25 mouse cellular contexts compared by ENCODE assay signal in the genomic region with DNA sequence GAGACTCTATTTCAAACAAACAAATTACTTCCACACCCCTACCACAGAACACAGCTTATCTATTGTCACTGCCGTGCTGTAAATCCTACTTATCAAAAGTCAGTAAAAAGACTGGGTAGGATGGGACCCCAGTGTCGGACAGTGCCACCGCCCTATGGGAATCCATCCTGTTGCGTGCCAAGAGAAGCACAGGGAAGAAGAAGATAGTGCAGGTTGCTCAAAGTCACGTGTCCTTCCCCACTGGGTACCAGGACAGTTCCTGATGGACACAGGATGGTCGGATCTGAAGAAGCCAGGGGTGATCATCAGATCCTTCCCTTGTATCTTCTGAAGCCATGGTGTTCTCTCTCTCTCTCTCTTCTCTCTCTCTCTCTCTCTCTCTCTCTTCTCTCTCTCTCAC. TPM values are rescaled to one million over a fixed set of nuclear protein-coding genes. Genes with fewer than 3 reads are reported as not detected.
DNase-seq lines count a peak whose midpoint lies in the region; ATAC-seq and TF ChIP-seq lines count a peak whose summit lies in the region.
"Had no signal": no experiment of that assay in that cellular context is flagged by ENCODE, and none has a peak within 500 bp of the region (broad histone marks: within the 10 kb centered on the region; RNA-seq: fewer than 3 reads in every experiment).

No protein-coding gene starts in this region.

- DNase-seq in liver, embryonic 13.5 days: no peak
- DNase-seq in liver, embryonic 11.5 days (ENCODE audit: low spot score): no peak
- peak; percentile 55 for DNase-seq in MEL (ENCODE audit: low read depth, low spot score)
- DNase-seq in cerebellum, adult 9-10 months: no peak
- DNase-seq in frontal cortex, postnatal 25 days (ENCODE audit: low spot score in 2 of 2): no peak
- DNase-seq: adrenal gland, adult 8-10 months; adrenal gland, postnatal 14 days; adrenal gland, postnatal 36 days; cerebellum, adult 11 months; cerebellum, adult 18-20 months; cerebellum, adult 8-10 months; cerebellum, postnatal 10 days; cerebellum, postnatal 25 days; forebrain, postnatal 0 days had no signal

- H3K9ac ChIP-seq in liver, embryonic 13.5 days: no peak overlapping the region
- H3K9ac ChIP-seq in liver, embryonic 11.5 days (ENCODE audit: low read depth, low read length): no peak overlapping the region
- no peak overlapping the region for H3K9ac ChIP-seq in MEL (ENCODE audit: control insufficient read depth, low read depth, low read length, poor library complexity, severe bottlenecking)
- H3K9ac ChIP-seq: embryonic facial prominence, embryonic 12.5 days; forebrain, embryonic 13.5 days; forebrain, embryonic 15.5 days; forebrain, postnatal 0 days had no signal

- H3K4me1 ChIP-seq in liver, embryonic 13.5 days (replicated peaks): peaks cover 66% of the 10 kb centered on the region
- H3K4me1 ChIP-seq in liver, embryonic 11.5 days (replicated peaks; ENCODE audit: control insufficient read depth, insufficient read depth, low read length): peaks cover 29% of the 10 kb centered on the region
- H3K4me1 ChIP-seq in MEL (ENCODE audit: control insufficient read depth in 1 of 2, insufficient read depth in 2 of 2, low read length in 2 of 2): peaks cover 24 to 45% of the 10 kb centered on the region in 2 experiments
- H3K4me1 ChIP-seq in bone marrow macrophage, adult 2 months (ENCODE audit: control insufficient read depth, insufficient read depth, low read length): peaks cover 41% of the 10 kb centered on the region

- ATAC-seq in liver, embryonic 13.5 days (ENCODE audit: low read depth): no peak
- no peak for ATAC-seq in liver, embryonic 11.5 days (replicated peaks; ENCODE audit: low FRiP score)
- ATAC-seq: activated CD4-positive, CD25-positive, alpha-beta regulatory T cell, adult 4 months; forebrain, embryonic 13.5 days; forebrain, embryonic 15.5 days; forebrain, postnatal 0 days; Patski had no signal

- no peaks in the 10 kb centered on the region for H3K27me3 ChIP-seq in liver, embryonic 13.5 days
- H3K27me3 ChIP-seq in liver, embryonic 11.5 days (replicated peaks; ENCODE audit: control insufficient read depth, insufficient read depth, low read length): no peaks in the 10 kb centered on the region
- no peaks in the 10 kb centered on the region for H3K27me3 ChIP-seq in MEL (ENCODE audit: control insufficient read depth in 1 of 2, insufficient read depth in 2 of 2, low read length in 2 of 2)
- H3K27me3 ChIP-seq: embryonic facial prominence, embryonic 12.5 days; forebrain, embryonic 15.5 days; Patski had no signal

- peaks cover 9% of the 10 kb centered on the region for H3K79me2 ChIP-seq in MEL (ENCODE audit: control insufficient read depth, insufficient read depth, low read length, poor library complexity)

- no peaks in the 10 kb centered on the region for H3K9me3 ChIP-seq in liver, embryonic 13.5 days (replicated peaks)
- no peaks in the 10 kb centered on the region for H3K9me3 ChIP-seq in liver, embryonic 11.5 days (ENCODE audit: control insufficient read depth, low read length)
- no peaks in the 10 kb centered on the region for H3K9me3 ChIP-seq in MEL (replicated peaks; ENCODE audit: insufficient read depth, low read length)
- H3K9me3 ChIP-seq: embryonic facial prominence, embryonic 10.5 days; embryonic facial prominence, embryonic 12.5 days; forebrain, embryonic 13.5 days; forebrain, embryonic 15.5 days had no signal

- 29% methylated on average over 6 of the region's 6 CpGs for WGBS in liver, embryonic 13.5 days (ENCODE audit: insufficient replicate concordance)
- WGBS in liver, embryonic 11.5 days: 53% methylated on average over 6 of the region's 6 CpGs

- H3K27ac ChIP-seq in liver, embryonic 13.5 days: no peak overlapping the region
- H3K27ac ChIP-seq in liver, embryonic 11.5 days (ENCODE audit: low read depth, low read length): no peak overlapping the region
- peak overlapping the region; percentile 64 for H3K27ac ChIP-seq in MEL (ENCODE audit: control insufficient read depth, low read depth, low read length)
- H3K27ac ChIP-seq in bone marrow macrophage, adult 2 months (ENCODE audit: insufficient read depth, low read depth, low read length): peak overlapping the region; percentile 93
- H3K27ac ChIP-seq: embryonic facial prominence, embryonic 10.5 days; embryonic facial prominence, embryonic 12.5 days; forebrain, embryonic 13.5 days; forebrain, embryonic 15.5 days had no signal

- no peak for TF ChIP-seq POLR2A in MEL (IDR thresholded peaks at IDR 0.05; ENCODE audit: control insufficient read depth in 1 of 2, insufficient read depth in 1 of 2, low read depth in 1 of 2, low read length in 2 of 2, poor library complexity in 1 of 2)
- TF ChIP-seq POLR2A in bone marrow macrophage, adult 2 months (IDR thresholded peaks at IDR 0.05; ENCODE audit: borderline replicate concordance, low read depth, low read length): no peak

- H3K4me3 ChIP-seq in liver, embryonic 13.5 days (replicated peaks): no peak overlapping the region
- H3K4me3 ChIP-seq in liver, embryonic 11.5 days (ENCODE audit: low read depth, low read length): no peak overlapping the region
- H3K4me3 ChIP-seq in MEL (ENCODE audit: control insufficient read depth in 1 of 2, insufficient read depth in 1 of 2, low read depth in 2 of 2, low read length in 2 of 2): no peak overlapping the region
- H3K4me3 ChIP-seq in bone marrow macrophage, adult 2 months (ENCODE audit: insufficient read depth, low read length): no peak overlapping the region
- H3K4me3 ChIP-seq: embryonic facial prominence, embryonic 10.5 days; embryonic facial prominence, embryonic 12.5 days; forebrain, embryonic 13.5 days; forebrain, embryonic 15.5 days had no signal

- no peak for TF ChIP-seq CTCF in MEL (IDR thresholded peaks at IDR 0.05 in 2 of 3, conservative IDR thresholded peaks at IDR 0.05 in 1 of 3; ENCODE audit: control insufficient read depth in 1 of 3, insufficient read depth in 1 of 3, low read depth in 2 of 3, low read length in 3 of 3, poor library complexity in 1 of 3, severe bottlenecking in 1 of 3)
- no peak for TF ChIP-seq CTCF in bone marrow macrophage, adult 2 months (IDR thresholded peaks at IDR 0.05; ENCODE audit: low read depth, low read length)

- TF ChIP-seq RAD21 in MEL (IDR thresholded peaks at IDR 0.05; ENCODE audit: low read depth, low read length): no peak

- no peaks in the 10 kb centered on the region for H3K36me3 ChIP-seq in liver, embryonic 13.5 days
- no peaks in the 10 kb centered on the region for H3K36me3 ChIP-seq in liver, embryonic 11.5 days (ENCODE audit: control insufficient read depth, insufficient read depth, low read length)
- peaks cover 0 to 38% of the 10 kb centered on the region in 2 experiments; a peak in 2 of 4 replicates for H3K36me3 ChIP-seq in MEL (ENCODE audit: control insufficient read depth in 1 of 2, insufficient read depth in 2 of 2, low read length in 2 of 2)
- H3K36me3 ChIP-seq: embryonic facial prominence, embryonic 10.5 days; embryonic facial prominence, embryonic 12.5 days; forebrain, embryonic 15.5 days had no signal

- TF ChIP-seq EP300 in MEL (IDR thresholded peaks at IDR 0.05; ENCODE audit: low read depth in 1 of 2, low read length in 2 of 2): peak in 1 of 2 experiments; percentile 42; a peak in 1 of 4 replicates

- peak overlapping the region; percentile 10; the same call in 1 of the 2 replicates for H3K4me2 ChIP-seq in liver, embryonic 13.5 days
- H3K4me2 ChIP-seq in liver, embryonic 11.5 days: no peak overlapping the region
- H3K4me2 ChIP-seq: embryonic facial prominence, embryonic 12.5 days; forebrain, embryonic 13.5 days; forebrain, embryonic 15.5 days had no signal

RNA-seq across cellular contexts. Expression of a gene that starts 2.1 kb away (rescaled TPM):
- 123 and 138 TPM in 2 replicates for polyA plus RNA-seq in liver, embryonic 13.5 days (2015; fragmentation: Nextera tagmentation; extraction: Ambion mirVana)
- polyA plus RNA-seq in liver, embryonic 11.5 days (2014; fragmentation: Nextera tagmentation; extraction: Ambion mirVana): 88.7 and 97.3 TPM in 2 replicates
- 116 and 198 TPM in 2 replicates for total RNA-seq in MEL (2012; rRNA removed)
- 100 to 1,000 TPM; 267 to 471 TPM for polyA plus RNA-seq in MEL (2012; ENCODE audit: insufficient read depth in 1 of 2, insufficient read length in 2 of 2, low read depth in 1 of 2, low replicate concordance in 2 of 2, missing spikeins in 1 of 2)
- 844 and 895 TPM in 2 replicates for polyA plus RNA-seq in bone marrow macrophage, adult 2 months (2012; ENCODE audit: insufficient read depth, insufficient read length, missing spikeins)

RNA-seq across cellular contexts. Expression of a gene that starts 23.0 kb away (rescaled TPM):
- polyA plus RNA-seq in liver, embryonic 13.5 days (2015; fragmentation: Nextera tagmentation; extraction: Ambion mirVana): 1.4 TPM in 2 replicates
- polyA plus RNA-seq in liver, embryonic 11.5 days (2014; fragmentation: Nextera tagmentation; extraction: Ambion mirVana): 3.0 and 5.0 TPM in 2 replicates
- total RNA-seq in MEL (2012; rRNA removed): 2.6 and 2.8 TPM in 2 replicates
- polyA plus RNA-seq in MEL (2012; ENCODE audit: insufficient read depth in 1 of 2, insufficient read length in 2 of 2, low read depth in 1 of 2, low replicate concordance in 2 of 2, missing spikeins in 1 of 2): 1 to 10 TPM in 1 of 2 experiments, not detected in 1; 6.4 TPM
- 8.6 and 9.0 TPM in 2 replicates for polyA plus RNA-seq in bone marrow macrophage, adult 2 months (2012; ENCODE audit: insufficient read depth, insufficient read length, missing spikeins)

RNA-seq across cellular contexts. Expression of a gene that starts 50.1 kb away (rescaled TPM):
- polyA plus RNA-seq in liver, embryonic 13.5 days (2015; fragmentation: Nextera tagmentation; extraction: Ambion mirVana): 27.4 and 29.1 TPM in 2 replicates
- polyA plus RNA-seq in liver, embryonic 11.5 days (2014; fragmentation: Nextera tagmentation; extraction: Ambion mirVana): 59.8 and 65.3 TPM in 2 replicates
- total RNA-seq in MEL (2012; rRNA removed): 49.6 and 66.3 TPM in 2 replicates
- 10 to 100 TPM in 1 of 2 experiments, not detected in 1; 74.8 TPM for polyA plus RNA-seq in MEL (2012; ENCODE audit: insufficient read depth in 1 of 2, insufficient read length in 2 of 2, low read depth in 1 of 2, low replicate concordance in 2 of 2, missing spikeins in 1 of 2)
- polyA plus RNA-seq in bone marrow macrophage, adult 2 months (2012; ENCODE audit: insufficient read depth, insufficient read length, missing spikeins): 75.7 TPM in 2 replicates

RNA-seq across cellular contexts. Expression of a gene that starts 50.5 kb away (rescaled TPM):
- polyA plus RNA-seq in liver, embryonic 13.5 days (2015; fragmentation: Nextera tagmentation; extraction: Ambion mirVana): 0.33 and 0.48 TPM in 2 replicates
- 1.2 TPM in 2 replicates for polyA plus RNA-seq in liver, embryonic 11.5 days (2014; fragmentation: Nextera tagmentation; extraction: Ambion mirVana)
- 0.92 and 1.9 TPM in 2 replicates for total RNA-seq in MEL (2012; rRNA removed)
- 1 to 10 TPM in 1 of 2 experiments, not detected in 1; 1.0 TPM for polyA plus RNA-seq in MEL (2012; ENCODE audit: insufficient read depth in 1 of 2, insufficient read length in 2 of 2, low read depth in 1 of 2, low replicate concordance in 2 of 2, missing spikeins in 1 of 2)
- polyA plus RNA-seq in bone marrow macrophage, adult 2 months (2012; ENCODE audit: insufficient read depth, insufficient read length, missing spikeins): 3.0 and 4.3 TPM in 2 replicates

RNA-seq across cellular contexts. Expression of a gene that starts 50.5 kb away (rescaled TPM):
- polyA plus RNA-seq in liver, embryonic 13.5 days (2015; fragmentation: Nextera tagmentation; extraction: Ambion mirVana): not detected in 2 replicates
- polyA plus RNA-seq in liver, embryonic 11.5 days (2014; fragmentation: Nextera tagmentation; extraction: Ambion mirVana): not detected in 2 replicates
- 0.20 TPM in 1 of 2 replicates, not detected in the other for total RNA-seq in MEL (2012; rRNA removed)
- not detected for polyA plus RNA-seq in MEL (2012; ENCODE audit: insufficient read depth in 1 of 2, insufficient read length in 2 of 2, low read depth in 1 of 2, low replicate concordance in 2 of 2, missing spikeins in 1 of 2)
- not detected in 2 replicates for polyA plus RNA-seq in bone marrow macrophage, adult 2 months (2012; ENCODE audit: insufficient read depth, insufficient read length, missing spikeins)
- total RNA-seq: adrenal gland, adult 8-10 months; adrenal gland, postnatal 14 days; adrenal gland, postnatal 36 days; ES-E14 had no signal
- polyA plus RNA-seq: activated CD4-positive, CD25-positive, alpha-beta regulatory T cell, adult 4 months; C2C12; embryonic facial prominence, embryonic 10.5 days; embryonic facial prominence, embryonic 14.5 days; forebrain, embryonic 11.5 days; forebrain, embryonic 13.5 days; forebrain, embryonic 15.5 days; forebrain, postnatal 0 days had no signal

Comparison
In these comparisons a context has a peak if more than half of its experiments do, and no peak if none do; other contexts are left out.
1. H3K27ac ChIP-seq: peak in MEL (single experiment) and bone marrow macrophage, adult 2 months (single experiment); none in liver, embryonic 13.5 days (single experiment) and liver, embryonic 11.5 days (single experiment).